Mouse (Mus musculus) MEL (cell line): ENCODE measurements around the gene Rgs9.

Source experiments
- CTCF ChIP-seq, 3 experiments: IDR thresholded peaks in 2 of 3; conservative IDR thresholded peaks in 1 of 3; 2 replicates each; pipeline ENCODE4 v1.5.1; 2011 to 2012; ENCODE audit warnings: low read length in 3 of 3, low read depth in 2 of 3, mild to moderate bottlenecking in 2 of 3, improper control_type of control experiment in 1 of 3, inconsistent platforms in 1 of 3, mixed read lengths in 1 of 3, moderate library complexity in 1 of 3; ENCODE audit not compliant: control insufficient read depth in 1 of 3, insufficient read depth in 1 of 3, poor library complexity in 1 of 3, severe bottlenecking in 1 of 3
- GATA1 ChIP-seq: IDR thresholded peaks from 2 replicates; pipeline ENCODE4 v1.6.1; 2011; ENCODE audit warnings: low read depth, low read length, improper control_type of control experiment
- MXI1 ChIP-seq: IDR thresholded peaks from 2 replicates; pipeline ENCODE4 v1.6.1; 2011; ENCODE audit warnings: mild to moderate bottlenecking, low read depth, low read length, improper control_type of control experiment
- POLR2A ChIP-seq, 2 experiments: IDR thresholded peaks; 2 replicates each; pipeline ENCODE4 v1.6.1; 2011 to 2012; ENCODE audit warnings: low read length in 2 of 2, mild to moderate bottlenecking in 2 of 2, control low read depth in 1 of 2, improper control_type of control experiment in 1 of 2, low read depth in 1 of 2, moderate library complexity in 1 of 2; ENCODE audit not compliant: control insufficient read depth in 1 of 2, insufficient read depth in 1 of 2, poor library complexity in 1 of 2
- RCOR1 ChIP-seq: IDR thresholded peaks from 2 replicates; pipeline ENCODE4 v1.6.1; 2012; ENCODE audit warnings: low read depth, mild to moderate bottlenecking, inconsistent platforms, low read length, improper control_type of control experiment
- ZC3H11A ChIP-seq: IDR thresholded peaks from 2 replicates; pipeline ENCODE4 v1.6.1; 2012; ENCODE audit warnings: low read depth, mild to moderate bottlenecking, inconsistent platforms, low read length, improper control_type of control experiment
- ZNF384 ChIP-seq: IDR thresholded peaks from 2 replicates; pipeline ENCODE4 v1.6.1; 2012; ENCODE audit warnings: low read depth, mild to moderate bottlenecking, inconsistent platforms, low read length, improper control_type of control experiment

DNA sequence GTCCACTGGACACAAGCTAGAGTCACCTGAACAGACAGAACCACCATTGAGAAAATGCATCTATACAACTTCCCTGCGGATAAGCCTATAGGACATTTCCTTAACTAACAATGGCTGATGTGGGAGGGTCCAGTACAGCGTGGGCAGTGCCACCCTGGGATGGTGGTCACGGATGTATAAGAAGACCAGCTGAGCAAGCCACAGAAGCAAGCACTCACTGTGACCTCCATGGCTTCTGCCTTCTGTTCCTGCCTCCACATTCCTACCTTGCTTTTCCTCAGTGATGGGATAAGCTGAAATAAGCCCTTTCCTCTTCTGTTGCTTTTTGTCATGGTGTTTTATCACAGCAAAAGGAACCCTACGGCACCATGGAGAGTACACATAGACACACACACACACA is 47.4 kb downstream of the Rgs9 start:
- no peak for TF ChIP-seq GATA1
- no peak for TF ChIP-seq RCOR1
- no peak for TF ChIP-seq ZNF384
- TF ChIP-seq ZC3H11A: no peak
- TF ChIP-seq MXI1: no peak
- TF ChIP-seq POLR2A (IDR thresholded peaks at IDR 0.05; ENCODE audit: control insufficient read depth in 1 of 2, insufficient read depth in 1 of 2, low read depth in 1 of 2, low read length in 2 of 2, poor library complexity in 1 of 2): no peak
- no peak for TF ChIP-seq CTCF (IDR thresholded peaks at IDR 0.05 in 2 of 3, conservative IDR thresholded peaks at IDR 0.05 in 1 of 3; ENCODE audit: control insufficient read depth in 1 of 3, insufficient read depth in 1 of 3, low read depth in 2 of 3, low read length in 3 of 3, poor library complexity in 1 of 3, severe bottlenecking in 1 of 3)
